Mouse (Mus musculus) midbrain, embryonic 12.5 days (tissue): ENCODE results near the gene Fzd4. TPM values are rescaled to one million over a fixed set of nuclear protein-coding genes. Genes with fewer than 3 reads are reported as not detected.

Experiments
- ATAC-seq: fragments of 200-750 bp; cut with Nextera tagmentation; 2 replicates; pipeline ENCODE4 v1.8.0; 2017; ENCODE audit warnings: low read depth, moderate TSS enrichment, moderate library complexity; ENCODE audit not compliant: low FRiP score
- H3K27ac ChIP-seq: fragments of 300-500 bp; sonication (generic); replicated peaks from 2 replicates; pipeline ENCODE4 v1.5.1; 2016; ENCODE audit warnings: mild to moderate bottlenecking
- H3K27me3 ChIP-seq: fragments of 300-500 bp; sonication (generic); 2 replicates; pipeline ENCODE4 v1.6.1; 2016; ENCODE audit warnings: mild to moderate bottlenecking
- H3K36me3 ChIP-seq: fragments of 300-500 bp; sonication (generic); 2 replicates; pipeline ENCODE4 v1.6.1; 2016
- H3K4me1 ChIP-seq: fragments of 300-500 bp; sonication (generic); 2 replicates; pipeline ENCODE4 v1.6.1; 2016
- H3K4me2 ChIP-seq: fragments of 300-500 bp; sonication (generic); replicated peaks from 2 replicates; pipeline ENCODE4 v1.6.1; 2016; ENCODE audit warnings: mild to moderate bottlenecking, moderate library complexity
- H3K4me3 ChIP-seq: fragments of 300-500 bp; sonication (generic); 2 replicates; pipeline ENCODE4 v1.5.1; 2016; ENCODE audit warnings: mild to moderate bottlenecking
- H3K9ac ChIP-seq: fragments of 300-500 bp; sonication (generic); replicated peaks from 2 replicates; pipeline ENCODE4 v1.6.1; 2016; ENCODE audit warnings: mild to moderate bottlenecking, moderate library complexity
- H3K9me3 ChIP-seq: fragments of 300-500 bp; sonication (generic); 2 replicates; pipeline ENCODE4 v1.6.1; 2016; ENCODE audit warnings: mild to moderate bottlenecking
- WGBS: fragments of 180-500 bp; shearing (Covaris S2); methylation state at CpG from one replicate; pipeline ENCODE4 v1.1.7; 2016; 5-methylcytosine and 5-hydroxymethylcytosine counted together
- polyA plus RNA-seq: library from polyadenylated mRNA; unstranded; fragments of >200 nt; fragmentation: Nextera tagmentation; extraction: Ambion mirVana; gene quantifications from 2 replicates; pipeline ENCODE4 v1.2.1, GENCODE M21; 2016

Gene Fzd4
- 2.1 and 2.5 TPM in 2 replicates for polyA plus RNA-seq

DNA sequence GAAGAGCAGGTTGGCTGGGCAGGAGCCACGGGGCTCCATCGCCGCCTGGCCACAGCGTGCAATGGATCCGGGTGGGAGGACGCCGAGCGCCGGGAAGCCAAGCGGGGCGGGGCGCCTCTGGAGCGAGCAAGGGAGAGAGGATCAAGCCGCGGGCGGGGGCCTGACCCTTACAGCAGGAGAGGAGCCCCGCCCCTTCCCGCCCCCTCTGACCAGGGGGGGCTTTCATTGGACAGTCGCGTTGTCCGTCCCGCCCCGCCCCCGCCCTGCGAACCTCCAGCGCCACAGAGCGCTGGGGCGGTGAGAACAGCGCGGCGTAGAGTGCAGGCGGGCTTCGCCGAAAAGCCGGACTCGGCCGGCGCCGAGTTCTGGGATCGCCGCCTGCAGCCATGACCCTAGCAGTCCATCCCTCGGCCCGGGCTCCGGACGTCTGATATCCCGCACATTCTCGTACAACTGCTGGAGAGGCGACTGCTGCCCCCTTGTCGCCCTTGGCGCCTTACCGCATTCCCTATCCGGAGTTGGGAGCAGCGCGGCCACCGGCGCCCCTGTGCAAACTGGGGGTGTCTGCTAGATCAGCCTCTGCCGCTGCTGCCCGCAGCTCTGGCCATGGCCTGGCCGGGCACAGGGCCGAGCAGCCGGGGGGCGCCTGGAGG is at the start of gene Fzd4, which contains the start of gene Tmem135:
Fzd4 (plus strand) TSS at position 275 of the 653 bp plus-strand sequence.
Tmem135 (minus strand) TSS at position 142 of the 653 bp plus-strand sequence.
- Histone ChIP-seq H3K4me2 (peak within 1 kb of the TSS; percentile 99), H3K27ac (peak within 1 kb of the TSS; percentile 73), H3K9ac (peak within 1 kb of the TSS; percentile 65), H3K9me3 (no peaks in the 10 kb centered on the region), H3K27me3 (peaks cover 45% of the 10 kb centered on the region), H3K4me3 (peak within 1 kb of the TSS; percentile 61), H3K36me3 (no peaks in the 10 kb centered on the region), H3K4me1 (peaks cover 27% of the 10 kb centered on the region)
- ATAC-seq = peak; percentile 97
- WGBS = under 1% methylated on average over 61 of the region's 62 CpGs

- ATAC-seq = no peak
- H3K4me1 ChIP-seq = no peaks in the 10 kb centered on the region
- no peak overlapping the region for H3K27ac ChIP-seq
- no peak overlapping the region for H3K4me3 ChIP-seq
- H3K36me3 ChIP-seq = no peaks in the 10 kb centered on the region
- no peak overlapping the region for H3K9ac ChIP-seq
- 76% methylated on average over 8 of the region's 8 CpGs for WGBS
- H3K4me2 ChIP-seq = no peak overlapping the region
- H3K9me3 ChIP-seq = no peaks in the 10 kb centered on the region
- H3K27me3 ChIP-seq = peaks cover 15% of the 10 kb centered on the region
These were observed 48.5 kb upstream of the Fzd4 start for GRCm38 (mm10) chr7:89355519-89356255.

- 85% methylated on average over 4 of the region's 4 CpGs for WGBS
- no peak overlapping the region for H3K4me3 ChIP-seq
- no peaks in the 10 kb centered on the region for H3K36me3 ChIP-seq
- no peaks in the 10 kb centered on the region for H3K9me3 ChIP-seq
- H3K27ac ChIP-seq = no peak overlapping the region
- peaks cover 21% of the 10 kb centered on the region for H3K27me3 ChIP-seq
- no peak for ATAC-seq
- H3K4me2 ChIP-seq = no peak overlapping the region
- H3K9ac ChIP-seq = no peak overlapping the region
- H3K4me1 ChIP-seq = no peaks in the 10 kb centered on the region
These were observed 47.8 kb upstream of the Fzd4 start for GRCm38 (mm10) chr7:89356307-89356706.

- Histone ChIP-seq H3K9ac (no peak overlapping the region), H3K36me3 (no peaks in the 10 kb centered on the region), H3K27me3 (peaks cover 42% of the 10 kb centered on the region), H3K4me3 (no peak overlapping the region), H3K4me2 (no peak overlapping the region), H3K9me3 (no peaks in the 10 kb centered on the region), H3K27ac (no peak overlapping the region), H3K4me1 (no peaks in the 10 kb centered on the region)
- no peak for ATAC-seq
- 90% methylated on average over 5 of the region's 5 CpGs for WGBS
These were observed 40.2 kb upstream of the Fzd4 start for GRCm38 (mm10) chr7:89363975-89364374.

DNA sequence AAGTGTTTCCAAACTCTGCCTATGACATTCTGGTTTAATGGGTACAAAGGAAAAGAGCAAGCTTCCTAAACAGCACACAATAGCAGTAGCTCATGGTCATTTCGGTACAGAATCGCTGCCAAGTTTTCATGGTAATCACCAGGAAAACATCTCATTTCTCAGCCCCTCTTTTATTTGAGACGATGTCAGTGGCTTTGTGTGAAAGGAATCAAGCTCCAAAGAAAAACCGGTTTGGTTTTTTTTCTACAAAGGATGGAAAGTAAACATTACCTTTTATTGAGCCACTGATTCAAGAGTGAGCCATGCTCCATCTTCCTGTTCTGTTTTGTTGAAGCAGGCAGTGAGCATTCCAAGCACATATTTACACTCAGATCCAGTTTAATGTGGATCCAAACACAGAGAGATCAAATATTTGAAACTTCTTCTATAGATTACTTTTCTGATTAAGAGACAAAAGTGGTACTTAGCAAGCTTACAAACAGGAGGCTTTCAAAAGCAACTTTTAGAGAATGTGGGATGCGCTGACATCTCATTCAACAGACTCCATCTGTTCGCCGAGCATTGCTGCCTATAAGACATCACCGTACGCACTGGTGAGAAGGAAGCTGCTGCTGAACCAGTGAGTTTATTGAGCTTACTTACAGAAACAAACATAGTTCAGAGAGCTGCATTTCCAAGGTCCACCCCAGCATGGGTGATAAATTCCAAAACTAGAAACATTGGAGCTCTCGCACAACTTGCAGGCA is 38.8 kb upstream of the Fzd4 start:
- Histone ChIP-seq H3K4me2 (no peak overlapping the region), H3K4me1 (no peaks in the 10 kb centered on the region), H3K27ac (no peak overlapping the region), H3K36me3 (no peaks in the 10 kb centered on the region), H3K27me3 (peaks cover 49% of the 10 kb centered on the region), H3K9me3 (no peaks in the 10 kb centered on the region), H3K9ac (no peak overlapping the region), H3K4me3 (no peak overlapping the region)
- 57% methylated on average over 10 of the region's 10 CpGs for WGBS
- ATAC-seq = peak; percentile 16; the same call in 1 of the 2 replicates

GRCm38 (mm10) chr7:89367643-89368042 is 36.5 kb upstream of the Fzd4 start:
- ATAC-seq = no peak
- Histone ChIP-seq H3K9ac (no peak overlapping the region), H3K27me3 (peaks cover 33% of the 10 kb centered on the region), H3K36me3 (no peaks in the 10 kb centered on the region), H3K4me3 (no peak overlapping the region), H3K4me2 (no peak overlapping the region), H3K9me3 (no peaks in the 10 kb centered on the region), H3K27ac (no peak overlapping the region), H3K4me1 (no peaks in the 10 kb centered on the region)
- WGBS = 21% methylated on average over 3 of the region's 3 CpGs

- no peak overlapping the region for H3K4me3 ChIP-seq
- no peak overlapping the region for H3K4me2 ChIP-seq
- no peak overlapping the region for H3K9ac ChIP-seq
- H3K4me1 ChIP-seq = no peaks in the 10 kb centered on the region
- no peaks in the 10 kb centered on the region for H3K36me3 ChIP-seq
- H3K27me3 ChIP-seq = peaks cover 21% of the 10 kb centered on the region
- no peak overlapping the region for H3K27ac ChIP-seq
- no peak for ATAC-seq
- WGBS = 85% methylated on average over 1 of the region's 1 CpGs
- no peaks in the 10 kb centered on the region for H3K9me3 ChIP-seq
These were observed 34.1 kb upstream of the Fzd4 start for GRCm38 (mm10) chr7:89370086-89370485.

- 43% methylated on average over 1 of the region's 1 CpGs for WGBS
- Histone ChIP-seq H3K4me1 (no peaks in the 10 kb centered on the region), H3K4me2 (no peak overlapping the region), H3K4me3 (no peak overlapping the region), H3K9me3 (no peaks in the 10 kb centered on the region), H3K27me3 (peaks cover 21% of the 10 kb centered on the region), H3K9ac (no peak overlapping the region), H3K36me3 (no peaks in the 10 kb centered on the region), H3K27ac (no peak overlapping the region)
- no peak for ATAC-seq
These were observed 33.2 kb upstream of the Fzd4 start for GRCm38 (mm10) chr7:89370917-89371316.

- H3K4me2 ChIP-seq = no peak overlapping the region
- H3K9ac ChIP-seq = no peak overlapping the region
- no peaks in the 10 kb centered on the region for H3K36me3 ChIP-seq
- no peak overlapping the region for H3K4me3 ChIP-seq
- H3K27ac ChIP-seq = no peak overlapping the region
- no peaks in the 10 kb centered on the region for H3K4me1 ChIP-seq
- ATAC-seq = no peak
- peaks cover 21% of the 10 kb centered on the region for H3K27me3 ChIP-seq
- WGBS = 82% methylated on average over 6 of the region's 6 CpGs
- no peaks in the 10 kb centered on the region for H3K9me3 ChIP-seq
These were observed 32.4 kb upstream of the Fzd4 start for GRCm38 (mm10) chr7:89371623-89372295.

DNA sequence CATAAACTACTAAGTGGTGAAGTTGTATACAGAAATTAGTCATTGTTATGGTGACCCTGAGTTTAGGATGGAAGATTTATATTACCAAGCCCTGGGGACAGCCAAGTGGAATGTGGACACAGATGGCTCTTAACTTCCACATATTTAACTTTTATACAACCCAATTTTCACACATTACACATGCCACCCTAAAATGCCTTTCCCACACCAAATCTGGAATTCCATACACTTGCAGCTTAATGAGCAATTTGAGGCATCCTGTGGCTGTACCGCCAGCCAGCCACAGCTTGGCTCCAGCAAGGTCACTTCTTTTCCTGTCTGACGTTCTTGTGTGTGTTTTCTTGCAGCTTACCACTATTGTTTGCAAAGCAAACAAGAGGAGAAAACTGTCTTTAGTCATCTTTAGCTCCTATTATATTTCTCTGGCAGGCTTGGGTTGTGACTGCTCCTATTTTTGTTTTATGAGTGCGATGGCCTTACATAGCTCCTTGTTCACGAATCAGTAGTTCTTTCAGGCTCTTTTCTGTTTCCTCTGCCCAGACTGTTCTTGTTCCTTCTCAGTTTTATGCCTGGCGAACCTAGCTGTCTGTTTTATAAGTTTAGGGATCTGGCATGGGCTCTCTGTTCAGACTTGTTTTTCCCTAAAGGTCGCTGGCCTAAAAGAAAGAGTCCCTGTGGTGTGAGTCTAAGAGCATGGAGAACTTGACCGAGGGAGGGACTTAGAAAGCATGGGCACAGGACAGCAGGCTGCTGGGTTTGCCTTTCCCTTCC is 23.0 kb upstream of the Fzd4 start:
- Histone ChIP-seq H3K27ac (no peak overlapping the region), H3K9ac (no peak overlapping the region), H3K9me3 (no peaks in the 10 kb centered on the region), H3K36me3 (no peaks in the 10 kb centered on the region), H3K4me3 (no peak overlapping the region), H3K27me3 (no peaks in the 10 kb centered on the region), H3K4me1 (peaks cover 3% of the 10 kb centered on the region; the same call in 1 of the 2 replicates), H3K4me2 (no peak overlapping the region)
- 53% methylated on average over 7 of the region's 7 CpGs for WGBS
- ATAC-seq = no peak

DNA sequence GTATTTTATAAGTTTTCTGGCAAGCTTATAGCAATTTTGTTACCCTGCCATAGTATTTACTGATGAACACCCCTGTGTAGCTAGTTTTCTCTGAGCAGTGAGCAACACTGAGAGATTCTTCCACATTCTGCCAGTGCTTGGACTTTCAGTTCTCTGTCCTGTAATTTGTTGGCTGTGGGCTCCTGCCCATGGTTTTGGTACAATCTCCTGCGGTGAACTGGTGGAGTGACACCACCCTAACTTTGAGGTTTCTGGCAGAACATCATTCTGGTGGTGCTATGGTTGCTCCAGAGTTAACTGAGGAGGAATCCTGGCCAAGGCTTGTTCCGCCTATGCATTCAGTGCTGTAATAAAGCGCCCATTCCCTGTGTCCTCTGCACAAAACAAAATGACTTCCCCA is 21.3 kb upstream of the Fzd4 start:
- Histone ChIP-seq H3K9ac (no peak overlapping the region), H3K4me3 (no peak overlapping the region), H3K36me3 (no peaks in the 10 kb centered on the region), H3K4me1 (peaks cover 3% of the 10 kb centered on the region; the same call in 1 of the 2 replicates), H3K4me2 (no peak overlapping the region), H3K27me3 (no peaks in the 10 kb centered on the region), H3K9me3 (no peaks in the 10 kb centered on the region), H3K27ac (no peak overlapping the region)
- 92% methylated on average over 3 of the region's 3 CpGs for WGBS
- no peak for ATAC-seq
